Mouse (Mus musculus) telencephalon, adult 2 months (tissue): ENCODE measurements at regions not wholly inside any gene's neighbourhood (a gene's known extent, or its start where the extent isn't known, plus 50 kb on each side); places are given as distances from the start of the nearest gene placed in this dataset.

Experiments used
- DNase-seq: peaks from one replicate; pipeline ENCODE4 v3.0.0-alpha.2; 2011; ENCODE audit warnings: low read depth, low spot score

GRCm38 (mm10) chr15:59845158-59845739, 171.2 kb downstream of the 4933412E24Rik start:
- no peak for DNase-seq

- peak; percentile 21 for DNase-seq
These were observed 179.8 kb downstream of the 4933412E24Rik start for GRCm38 (mm10) chr15:59836631-59837030.

GRCm38 (mm10) chr15:59833232-59833631, 183.2 kb downstream of the 4933412E24Rik start:
- no peak for DNase-seq

GRCm38 (mm10) chr15:59831481-59831880, 184.9 kb downstream of the 4933412E24Rik start:
- DNase-seq = no peak

GRCm38 (mm10) chr15:59830553-59831462, 185.6 kb downstream of the 4933412E24Rik start:
- DNase-seq = no peak

GRCm38 (mm10) chr15:59828421-59828820, 188.0 kb downstream of the 4933412E24Rik start:
- peak; percentile 73 for DNase-seq

GRCm38 (mm10) chr15:59826164-59826950, 190.1 kb downstream of the 4933412E24Rik start:
- no peak for DNase-seq

GRCm38 (mm10) chr15:59823921-59824320, 192.5 kb downstream of the 4933412E24Rik start:
- no peak for DNase-seq

GRCm38 (mm10) chr15:59822995-59823681, 193.3 kb downstream of the 4933412E24Rik start:
- DNase-seq = no peak

- no peak for DNase-seq
These were observed 196.1 kb downstream of the 4933412E24Rik start for GRCm38 (mm10) chr15:59820317-59820716.

- no peak for DNase-seq
These were observed 200.4 kb downstream of the 4933412E24Rik start for GRCm38 (mm10) chr15:59816031-59816430.

GRCm38 (mm10) chr15:59811566-59811965, 204.8 kb downstream of the 4933412E24Rik start:
- no peak for DNase-seq

GRCm38 (mm10) chr15:59809361-59809760, 207.1 kb downstream of the 4933412E24Rik start:
- no peak for DNase-seq

GRCm38 (mm10) chr15:59807723-59808122, 208.7 kb downstream of the 4933412E24Rik start:
- no peak for DNase-seq

- DNase-seq = no peak
These were observed 210.6 kb downstream of the 4933412E24Rik start for GRCm38 (mm10) chr15:59805771-59806170.

GRCm38 (mm10) chr15:59804821-59805220, 211.6 kb downstream of the 4933412E24Rik start:
- no peak for DNase-seq

GRCm38 (mm10) chr15:59804394-59804793, 212.0 kb downstream of the 4933412E24Rik start:
- no peak for DNase-seq

GRCm38 (mm10) chr15:59802276-59802675, 214.1 kb downstream of the 4933412E24Rik start:
- no peak for DNase-seq

- no peak for DNase-seq
These were observed 217.1 kb downstream of the 4933412E24Rik start for GRCm38 (mm10) chr15:59799124-59799815.

GRCm38 (mm10) chr15:59798486-59798885, 217.9 kb downstream of the 4933412E24Rik start:
- no peak for DNase-seq

- DNase-seq = peak; percentile 36
These were observed 220.7 kb downstream of the 4933412E24Rik start for GRCm38 (mm10) chr15:59795717-59796116.
